Mouse (Mus musculus) c-Kit-positive CD71-positive TER-119-negative erythroid progenitor cells, embryonic 14.5 days (primary cell): Measurements from ENCODE around the gene Ntrk3.

ENCODE experiments used
- DNase-seq: peaks from one replicate; pipeline ENCODE4 v3.0.0-alpha.2; 2013; ENCODE audit warnings: low read depth

Gene Ntrk3

DNA sequence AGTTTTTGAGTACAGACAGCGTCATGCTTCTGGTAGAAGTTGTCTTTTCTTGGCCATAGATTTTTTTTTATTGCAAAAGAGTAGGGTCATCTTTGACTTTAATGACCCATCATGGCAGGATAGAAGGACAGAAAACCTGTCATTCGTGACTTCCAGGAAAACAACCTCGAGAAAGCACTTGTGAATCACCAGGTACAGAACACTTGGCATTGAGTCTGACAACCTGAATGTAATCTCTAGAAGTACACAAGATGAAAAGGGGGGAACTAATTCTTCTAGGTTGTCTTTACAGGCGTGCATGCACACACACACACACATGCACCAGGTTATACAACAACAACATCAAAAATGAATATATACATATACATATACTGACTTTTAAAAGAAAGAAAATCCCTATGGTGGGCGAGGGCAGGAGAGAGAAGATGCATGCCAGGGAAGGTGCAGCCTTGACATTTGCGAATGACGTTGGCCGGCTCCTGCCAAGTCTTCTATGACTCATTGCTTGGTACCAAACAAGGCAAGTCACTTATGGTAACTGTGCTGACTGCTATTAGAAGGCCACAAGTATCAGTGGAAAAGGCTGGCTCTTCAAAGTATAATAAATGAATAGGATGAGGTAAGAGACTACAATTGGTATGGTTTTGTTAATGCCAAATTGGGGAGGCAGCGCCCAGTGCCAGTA, 217.4 kb downstream of the Ntrk3 start:
- DNase-seq, result no peak

GRCm38 (mm10) chr7:78519689-78520088, 218.1 kb downstream of the Ntrk3 start:
- no peak for DNase-seq

GRCm38 (mm10) chr7:78518760-78519363, 218.9 kb downstream of the Ntrk3 start:
- DNase-seq, result no peak

- no peak for DNase-seq
Measured at GRCm38 (mm10) chr7:78515042-78515609, 222.7 kb downstream of the Ntrk3 start.

DNA sequence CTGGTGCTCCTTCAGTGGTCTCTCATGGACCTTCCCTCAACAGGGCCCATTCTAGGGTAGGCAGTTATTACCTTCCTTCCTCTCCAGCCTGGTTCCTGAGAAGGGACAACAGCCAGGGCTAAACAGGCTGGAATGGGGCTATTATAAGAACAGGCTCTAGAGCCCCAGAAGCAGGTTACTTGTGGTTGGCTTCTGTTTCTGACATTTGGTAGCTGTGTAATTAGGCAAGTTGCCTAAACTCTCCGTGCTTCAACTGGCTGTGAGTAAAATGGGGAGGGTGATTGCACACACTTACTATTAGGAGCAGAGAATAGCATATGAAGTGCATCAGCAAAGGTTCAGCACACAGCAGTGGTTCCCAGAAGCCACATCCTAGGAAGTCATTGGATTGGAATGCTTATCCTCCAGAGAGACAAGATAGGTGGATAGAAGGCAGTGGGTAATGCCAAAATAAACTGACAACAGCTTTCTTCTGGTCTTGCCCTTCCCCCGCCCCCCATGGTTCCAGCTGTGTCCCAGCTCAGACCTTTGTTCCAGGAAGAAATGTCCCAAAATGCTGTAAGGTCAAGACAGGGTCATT, 230.7 kb downstream of the Ntrk3 start:
- no peak for DNase-seq

GRCm38 (mm10) chr7:78500863-78501262, 236.9 kb downstream of the Ntrk3 start:
- DNase-seq, result no peak

DNA sequence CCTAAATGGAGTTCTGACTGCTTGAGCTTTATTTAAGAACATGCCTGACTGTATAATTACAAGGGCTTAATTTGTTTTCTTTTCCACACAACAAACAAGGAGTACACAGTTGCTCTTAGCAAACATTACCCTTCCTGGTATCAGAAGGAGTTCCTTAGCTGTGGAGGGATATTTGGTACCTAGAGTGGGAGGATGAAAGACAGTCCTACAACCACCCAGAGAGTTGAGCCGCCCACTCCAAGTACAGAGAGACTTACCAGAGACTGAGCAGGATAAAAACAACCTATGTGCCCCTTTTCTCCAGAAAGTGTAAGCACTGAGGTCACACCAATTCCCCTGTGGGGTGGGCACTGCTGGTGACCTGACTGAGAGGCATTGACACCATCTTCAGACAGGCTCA, 237.8 kb downstream of the Ntrk3 start:
- no peak for DNase-seq

DNA sequence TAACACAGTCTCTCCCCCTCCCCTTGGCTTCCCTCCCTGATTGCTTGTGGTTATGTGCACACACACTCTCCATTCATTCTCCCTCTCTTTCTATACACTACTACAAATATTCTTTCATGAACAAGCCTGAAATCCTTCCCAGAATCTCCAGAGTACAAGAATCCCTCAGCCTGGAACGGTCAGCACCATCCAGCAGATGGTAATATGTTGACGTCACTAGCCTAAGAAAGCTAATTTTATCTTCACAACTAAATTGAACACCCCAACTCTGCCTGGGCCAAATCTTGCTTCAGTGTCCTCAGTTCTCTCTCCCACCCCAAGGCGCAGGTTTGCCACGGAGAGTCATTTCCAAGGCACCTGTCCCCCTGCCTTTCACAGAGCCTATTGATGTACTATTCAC, 239.5 kb downstream of the Ntrk3 start:
- no peak for DNase-seq

DNA sequence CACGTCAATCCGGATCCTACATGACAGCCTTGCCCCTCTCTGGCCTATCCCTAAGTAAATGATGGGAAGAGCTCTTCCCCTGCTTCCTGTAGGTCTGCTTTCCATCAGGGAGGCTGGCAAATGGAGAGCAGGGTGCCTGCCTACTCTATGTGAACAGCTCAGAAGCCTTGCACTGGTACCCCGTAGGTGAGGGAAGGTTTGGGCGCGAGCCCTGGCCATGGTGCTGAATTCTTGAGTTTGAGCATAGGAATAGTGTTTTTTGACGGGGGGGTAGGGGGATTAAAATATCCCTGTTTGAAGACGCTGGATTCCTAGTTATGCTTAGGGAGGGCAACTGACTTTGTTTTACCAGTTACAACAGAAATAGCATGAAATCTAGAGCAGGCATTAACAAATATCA, 240.0 kb downstream of the Ntrk3 start:
- no peak for DNase-seq

DNA sequence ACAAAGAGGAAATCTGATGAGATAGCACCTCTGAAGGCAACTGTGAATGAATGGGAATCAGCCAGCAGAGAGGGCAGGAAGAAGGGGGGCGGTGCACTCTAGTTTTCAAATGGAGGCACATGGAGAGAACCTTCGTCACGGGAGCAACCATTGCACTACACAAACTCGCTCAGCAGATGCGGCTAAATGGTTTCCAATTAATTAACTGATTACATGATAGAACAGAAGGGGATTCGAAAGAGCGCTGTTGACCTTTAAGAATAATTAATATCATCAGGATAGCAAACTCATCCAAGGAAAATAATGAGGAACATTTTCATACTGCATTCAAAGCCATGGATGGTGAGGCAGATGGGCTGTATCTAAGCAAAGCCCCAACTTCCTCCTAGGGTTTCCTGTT, 244.2 kb downstream of the Ntrk3 start:
- DNase-seq, result no peak

DNA sequence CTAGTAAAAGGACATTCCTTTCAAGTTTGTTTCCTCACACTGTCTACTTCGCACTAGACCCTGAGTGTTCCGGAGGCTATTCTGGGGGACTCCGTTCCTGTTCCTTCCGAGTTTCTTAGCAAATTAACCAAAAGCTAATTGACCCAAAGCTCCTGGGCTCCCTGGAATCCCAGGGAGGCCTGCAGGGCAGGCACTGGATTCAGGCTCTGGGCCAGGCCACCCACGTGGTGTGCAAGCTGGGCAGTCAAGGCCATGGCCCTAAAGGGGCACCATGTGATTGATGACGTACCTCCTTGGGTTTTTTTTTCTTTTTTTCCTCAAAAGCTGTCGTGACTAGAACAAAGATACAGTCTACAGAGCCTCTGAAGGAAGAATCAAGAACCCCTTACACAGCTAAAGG, 246.6 kb downstream of the Ntrk3 start:
- DNase-seq, result no peak

GRCm38 (mm10) chr7:78484290-78484689, 253.5 kb downstream of the Ntrk3 start:
- no peak for DNase-seq

DNA sequence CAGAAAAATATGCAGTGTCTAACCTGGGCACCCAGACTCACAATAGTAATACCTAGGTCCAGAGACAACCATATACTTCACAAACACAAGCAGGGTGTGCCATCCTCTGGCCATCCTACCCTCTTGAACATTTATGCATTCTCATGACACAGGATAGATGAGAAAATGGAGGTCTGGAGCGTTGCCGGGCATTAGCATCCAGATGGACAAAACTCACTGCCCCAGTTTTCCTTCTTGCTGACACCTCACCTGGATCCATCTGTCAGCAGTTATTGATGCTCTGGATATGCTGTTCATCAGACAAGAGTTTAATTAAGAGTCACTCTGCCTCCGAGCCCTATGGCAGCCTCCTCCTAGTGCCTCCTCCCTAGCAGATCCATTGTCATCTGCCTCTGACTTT, 254.1 kb downstream of the Ntrk3 start:
- DNase-seq, result no peak

DNA sequence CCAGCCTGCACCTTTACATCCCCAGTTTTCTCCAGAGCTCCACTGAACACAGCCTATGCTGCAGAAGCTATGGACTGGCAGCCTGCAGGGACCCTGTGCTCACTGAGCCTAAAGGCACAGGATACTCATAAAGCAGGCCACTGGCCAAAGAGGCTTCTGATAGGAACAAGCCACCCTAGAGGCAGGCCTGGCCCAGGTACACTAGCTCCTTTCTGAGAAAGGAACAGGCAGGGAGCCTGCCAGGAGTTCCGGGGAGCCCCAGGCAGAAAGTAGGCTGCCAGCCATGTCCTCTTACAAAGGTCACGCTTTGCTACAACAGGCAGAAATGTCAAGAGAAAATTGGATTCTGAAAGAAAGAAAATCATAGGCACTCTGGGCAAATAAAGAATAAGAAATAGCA, 254.8 kb downstream of the Ntrk3 start:
- no peak for DNase-seq

DNA sequence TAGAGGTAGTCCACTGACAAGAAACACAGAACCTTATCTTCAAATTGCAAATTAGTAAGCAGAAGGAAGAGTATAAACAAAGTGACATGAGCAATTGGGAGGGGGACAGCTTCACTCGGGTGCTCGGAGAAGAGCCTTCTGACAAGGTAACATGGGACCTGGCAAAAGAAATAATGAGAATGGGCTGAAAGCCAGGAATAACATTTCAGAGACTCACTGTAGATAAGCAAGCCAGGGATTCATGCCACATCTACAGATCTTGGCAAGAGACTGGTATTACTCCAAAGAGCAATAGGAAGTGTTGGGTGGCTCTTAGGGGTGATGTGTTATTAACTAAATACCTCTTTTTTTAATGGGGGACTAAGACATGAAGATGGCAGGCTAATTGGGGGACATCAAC, 258.9 kb downstream of the Ntrk3 start:
- no peak for DNase-seq

GRCm38 (mm10) chr7:78471755-78472154, 266.1 kb downstream of the Ntrk3 start:
- no peak for DNase-seq

DNA sequence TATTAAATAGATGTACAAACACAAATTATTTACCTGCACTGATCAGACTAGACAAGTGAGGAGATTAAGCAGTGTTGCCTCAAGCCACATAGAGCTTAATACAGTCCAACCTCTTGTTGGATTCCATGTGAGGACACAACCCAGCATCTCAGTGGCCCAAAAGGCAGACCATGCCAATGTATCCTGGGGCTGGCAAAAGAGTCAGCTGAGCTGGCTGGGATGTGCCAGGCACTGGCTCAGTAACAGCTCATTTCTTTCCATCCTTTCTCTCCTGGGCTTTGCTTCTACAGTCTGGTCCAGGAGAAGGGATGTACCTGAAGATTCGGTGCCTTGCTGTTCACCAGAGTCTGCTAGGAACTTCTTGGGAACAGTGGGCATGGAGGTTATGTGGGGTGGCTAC, 266.5 kb downstream of the Ntrk3 start:
- DNase-seq, result no peak

- no peak for DNase-seq
Measured at GRCm38 (mm10) chr7:78462605-78463004, 275.2 kb downstream of the Ntrk3 start.

GRCm38 (mm10) chr7:78459021-78459420, 278.8 kb downstream of the Ntrk3 start:
- DNase-seq, result no peak

DNA sequence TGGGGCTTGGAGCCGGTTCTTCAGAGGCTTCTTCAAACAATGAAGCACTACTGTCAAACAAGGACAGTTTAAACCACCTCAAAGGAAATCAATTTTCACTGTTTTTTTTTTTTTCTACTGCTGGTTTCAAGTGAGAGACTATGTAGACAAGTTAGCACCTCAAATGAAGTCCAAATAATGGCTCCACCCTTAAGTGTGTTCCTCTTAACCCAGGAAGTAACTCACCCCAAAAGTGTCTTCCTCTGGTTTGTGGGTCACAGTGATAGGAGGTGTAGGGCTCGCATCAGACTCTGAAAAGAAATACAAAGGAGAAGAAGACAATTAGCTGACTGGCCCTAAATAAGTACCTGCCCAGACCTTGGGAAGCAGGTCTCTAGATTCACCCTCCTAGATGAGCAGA, 286.1 kb downstream of the Ntrk3 start:
- DNase-seq, result no peak

- no peak for DNase-seq
Measured at GRCm38 (mm10) chr7:78449909-78450592, 287.8 kb downstream of the Ntrk3 start.

- DNase-seq, result no peak
Measured at GRCm38 (mm10) chr7:78448841-78449240, 289.0 kb downstream of the Ntrk3 start.
